Mouse (Mus musculus) hindbrain, embryonic 11.5 days (tissue): ENCODE results near the gene Gpa33. TPM values are rescaled to one million over a fixed set of nuclear protein-coding genes. Genes with fewer than 3 reads are reported as not detected.

Experiments used
- ATAC-seq: fragments of 200-750 bp; cut with Nextera tagmentation; 2 replicates; pipeline ENCODE4 v1.8.0; 2017; ENCODE audit warnings: mild to moderate bottlenecking, moderate TSS enrichment, moderate library complexity; ENCODE audit not compliant: low FRiP score
- DNase-seq: peaks from one replicate; pipeline ENCODE4 v3.0.0-alpha.2; 2015; ENCODE audit warnings: low spot score
- H3K27ac ChIP-seq: fragments of 300-500 bp; sonication (generic); 2 replicates; pipeline ENCODE4 v1.5.1; 2014; ENCODE audit warnings: mild to moderate bottlenecking, low read depth, low read length
- H3K27me3 ChIP-seq: fragments of 300-500 bp; sonication (generic); 2 replicates; pipeline ENCODE4 v1.6.1; 2014; ENCODE audit warnings: mild to moderate bottlenecking, low read length, moderate library complexity, mixed read lengths; ENCODE audit not compliant: control insufficient read depth, insufficient read depth
- H3K36me3 ChIP-seq: fragments of 300-500 bp; sonication (generic); 2 replicates; pipeline ENCODE4 v1.6.1; 2014; ENCODE audit warnings: mild to moderate bottlenecking, low read length, moderate library complexity, mixed read lengths; ENCODE audit not compliant: control insufficient read depth, insufficient read depth
- H3K4me1 ChIP-seq: fragments of 300-500 bp; sonication (generic); replicated peaks from 2 replicates; pipeline ENCODE4 v1.6.1; 2014; ENCODE audit warnings: low read length, mixed read lengths; ENCODE audit not compliant: control insufficient read depth, insufficient read depth
- H3K4me2 ChIP-seq: fragments of 300-500 bp; sonication (generic); replicated peaks from 2 replicates; pipeline ENCODE4 v1.6.1; 2014; ENCODE audit warnings: mild to moderate bottlenecking, low read depth, low read length
- H3K4me3 ChIP-seq: fragments of 300-500 bp; sonication (generic); 2 replicates; pipeline ENCODE4 v1.5.1; 2014; ENCODE audit warnings: low read depth, low read length
- H3K9ac ChIP-seq: fragments of 300-500 bp; sonication (generic); 2 replicates; pipeline ENCODE4 v1.6.1; 2014; ENCODE audit warnings: low read depth, low read length
- H3K9me3 ChIP-seq: fragments of 300-500 bp; sonication (generic); 2 replicates; pipeline ENCODE4 v1.6.1; 2016; ENCODE audit warnings: low read length; ENCODE audit not compliant: control insufficient read depth
- WGBS: fragments of 180-500 bp; shearing (Covaris S2); extraction: QIAGEN DNeasy Blood & Tissue Kit; methylation state at CpG from one replicate; pipeline ENCODE4 v1.1.7; 2014; 5-methylcytosine and 5-hydroxymethylcytosine counted together
- polyA plus RNA-seq: library from polyadenylated mRNA; unstranded; fragments of >200 nt; fragmentation: Nextera tagmentation; extraction: Ambion mirVana; gene quantifications from 2 replicates; pipeline ENCODE4 v1.2.1, GENCODE M21; 2014

The Gpa33 gene
- polyA plus RNA-seq, 1 experiment from 2014 or later = 0.12 TPM

GRCm38 (mm10) chr1:166126290-166126689 lies 3.7 kb upstream of the Gpa33 start:
- ATAC-seq (no peak), DNase-seq (no peak)
- Histone ChIP-seq H3K4me1 (no peaks in the 10 kb centered on the region), H3K27ac (no peak overlapping the region), H3K27me3 (no peaks in the 10 kb centered on the region), H3K4me2 (no peak overlapping the region), H3K4me3 (no peak overlapping the region), H3K9ac (no peak overlapping the region), H3K9me3 (no peaks in the 10 kb centered on the region), H3K36me3 (no peaks in the 10 kb centered on the region)
- 85% methylated on average over 6 of the region's 6 CpGs for WGBS

- H3K27ac ChIP-seq = no peak overlapping the region
- WGBS = 69% methylated on average over 9 of the region's 9 CpGs
- ATAC-seq (no peak), DNase-seq (no peak)
- H3K9ac ChIP-seq = no peak overlapping the region
- no peaks in the 10 kb centered on the region for H3K36me3 ChIP-seq
- no peak overlapping the region for H3K4me2 ChIP-seq
- H3K4me1 ChIP-seq = no peaks in the 10 kb centered on the region
- H3K27me3 ChIP-seq = no peaks in the 10 kb centered on the region
- H3K4me3 ChIP-seq = no peak overlapping the region
- H3K9me3 ChIP-seq = no peaks in the 10 kb centered on the region
These were observed 3.2 kb upstream of the Gpa33 start for GRCm38 (mm10) chr1:166126795-166127194.

GRCm38 (mm10) chr1:166127719-166128118 lies 2.3 kb upstream of the Gpa33 start, which contains the start of gene Dusp27:
Dusp27 (minus strand) TSS chr1:166127922.
- DNase-seq = peak; percentile 35
- no peak within 1 kb of the TSS for H3K27ac ChIP-seq

GRCm38 (mm10) chr1:166128551-166128950 lies 1.5 kb upstream of the Gpa33 start:
- Histone ChIP-seq H3K27me3 (no peaks in the 10 kb centered on the region), H3K4me3 (no peak overlapping the region), H3K4me1 (no peaks in the 10 kb centered on the region), H3K9ac (no peak overlapping the region), H3K9me3 (no peaks in the 10 kb centered on the region), H3K36me3 (no peaks in the 10 kb centered on the region), H3K27ac (no peak overlapping the region), H3K4me2 (no peak overlapping the region)
- DNase-seq (no peak), ATAC-seq (no peak)
- 93% methylated on average over 5 of the region's 5 CpGs for WGBS

More at GRCm38 (mm10) chr1:166127719-166128118, 2.3 kb upstream of the Gpa33 start, which contains the start of gene Dusp27:
- H3K4me2 ChIP-seq = 0 out of 2 replicates have a peak within 1 kb of the TSS, but pooled peaks have one; percentile 11
- ATAC-seq = no peak
- H3K36me3 ChIP-seq = no peaks in the 10 kb centered on the region
- H3K4me3 ChIP-seq = no peak within 1 kb of the TSS
- WGBS = 64% methylated on average over 4 of the region's 4 CpGs
- 0 out of 2 replicates have a peak within 1 kb of the TSS, but pooled peaks have one; percentile 12 for H3K9ac ChIP-seq
- H3K27me3 ChIP-seq = no peaks in the 10 kb centered on the region
- H3K4me1 ChIP-seq = no peaks in the 10 kb centered on the region
- no peaks in the 10 kb centered on the region for H3K9me3 ChIP-seq

- no peak for DNase-seq
- WGBS = 51% methylated on average over 4 of the region's 4 CpGs
- no peak for ATAC-seq
These were observed 2.3 kb downstream of the Gpa33 start for GRCm38 (mm10) chr1:166132367-166132766.

GRCm38 (mm10) chr1:166135091-166135740 lies 5.2 kb downstream of the Gpa33 start:
- no peaks in the 10 kb centered on the region for H3K36me3 ChIP-seq
- H3K4me3 ChIP-seq = no peak overlapping the region
- no peaks in the 10 kb centered on the region for H3K4me1 ChIP-seq
- DNase-seq = no peak
- no peaks in the 10 kb centered on the region for H3K27me3 ChIP-seq
- H3K9me3 ChIP-seq = no peaks in the 10 kb centered on the region
- no peak overlapping the region for H3K9ac ChIP-seq
- no peak overlapping the region for H3K4me2 ChIP-seq
- H3K27ac ChIP-seq = no peak overlapping the region
- ATAC-seq = no peak
- WGBS = 39% methylated on average over 5 of the region's 5 CpGs

More at GRCm38 (mm10) chr1:166132367-166132766, 2.3 kb downstream of the Gpa33 start:
- Histone ChIP-seq H3K4me1 (no peaks in the 10 kb centered on the region), H3K9ac (no peak overlapping the region), H3K4me2 (no peak overlapping the region), H3K36me3 (no peaks in the 10 kb centered on the region), H3K4me3 (no peak overlapping the region), H3K9me3 (no peaks in the 10 kb centered on the region), H3K27ac (no peak overlapping the region), H3K27me3 (no peaks in the 10 kb centered on the region)

- no peak overlapping the region for H3K4me3 ChIP-seq
- no peaks in the 10 kb centered on the region for H3K36me3 ChIP-seq
- H3K4me2 ChIP-seq = no peak overlapping the region
- no peak overlapping the region for H3K27ac ChIP-seq
- H3K9ac ChIP-seq = no peak overlapping the region
- WGBS = 75% methylated on average over 7 of the region's 7 CpGs
- ATAC-seq (no peak), DNase-seq (no peak)
- no peaks in the 10 kb centered on the region for H3K27me3 ChIP-seq
- H3K4me1 ChIP-seq = no peaks in the 10 kb centered on the region
- H3K9me3 ChIP-seq = no peaks in the 10 kb centered on the region
These were observed 7.4 kb downstream of the Gpa33 start for GRCm38 (mm10) chr1:166137244-166137938.

- ATAC-seq (no peak), DNase-seq (no peak)
- 67% methylated on average over 13 of the region's 13 CpGs for WGBS
These were observed 8.1 kb downstream of the Gpa33 start for GRCm38 (mm10) chr1:166138136-166138535.

GRCm38 (mm10) chr1:166139113-166139512 lies 9.1 kb downstream of the Gpa33 start:
- Histone ChIP-seq H3K4me2 (no peak overlapping the region), H3K4me3 (no peak overlapping the region), H3K9me3 (no peaks in the 10 kb centered on the region), H3K9ac (no peak overlapping the region), H3K27me3 (no peaks in the 10 kb centered on the region), H3K36me3 (no peaks in the 10 kb centered on the region), H3K27ac (no peak overlapping the region), H3K4me1 (no peaks in the 10 kb centered on the region)
- no peak for ATAC-seq
- 87% methylated on average over 3 of the region's 3 CpGs for WGBS
- DNase-seq = no peak

More at GRCm38 (mm10) chr1:166138136-166138535, 8.1 kb downstream of the Gpa33 start:
- H3K4me1 ChIP-seq = no peaks in the 10 kb centered on the region
- no peaks in the 10 kb centered on the region for H3K27me3 ChIP-seq
- no peak overlapping the region for H3K4me2 ChIP-seq
- H3K4me3 ChIP-seq = no peak overlapping the region
- H3K9ac ChIP-seq = no peak overlapping the region
- H3K9me3 ChIP-seq = no peaks in the 10 kb centered on the region
- H3K36me3 ChIP-seq = no peaks in the 10 kb centered on the region
- H3K27ac ChIP-seq = no peak overlapping the region
